Mouse (Mus musculus) liver, embryonic 15.5 days (tissue): ENCODE data around the gene Hoxc10. TPM values are rescaled to one million over a fixed set of nuclear protein-coding genes. Genes with fewer than 3 reads are reported as not detected.

Source experiments
- ATAC-seq: fragments of 200-750 bp; cut with Nextera tagmentation; 2 replicates; pipeline ENCODE4 v1.8.0; 2017; ENCODE audit warnings: moderate number of reproducible peaks, mild to moderate bottlenecking, moderate library complexity; ENCODE audit not compliant: insufficient read depth
- H3K27ac ChIP-seq: fragments of 300-500 bp; sonication (generic); replicated peaks from 2 replicates; pipeline ENCODE4 v1.5.1; 2015; ENCODE audit warnings: mild to moderate bottlenecking, inconsistent platforms
- H3K27me3 ChIP-seq: fragments of 300-500 bp; sonication (generic); 2 replicates; pipeline ENCODE4 v1.6.1; 2015; ENCODE audit warnings: mild to moderate bottlenecking, inconsistent platforms
- H3K36me3 ChIP-seq: fragments of 300-500 bp; sonication (generic); replicated peaks from 2 replicates; pipeline ENCODE4 v1.6.1; 2015; ENCODE audit warnings: moderate library complexity, mild to moderate bottlenecking, inconsistent platforms
- H3K4me1 ChIP-seq: fragments of 300-500 bp; sonication (generic); replicated peaks from 2 replicates; pipeline ENCODE4 v1.6.1; 2015; ENCODE audit warnings: inconsistent platforms
- H3K4me2 ChIP-seq: fragments of 300-500 bp; sonication (generic); 2 replicates; pipeline ENCODE4 v1.6.1; 2015; ENCODE audit warnings: moderate library complexity, mild to moderate bottlenecking, inconsistent platforms
- H3K4me3 ChIP-seq: fragments of 300-500 bp; sonication (generic); replicated peaks from 2 replicates; pipeline ENCODE4 v1.5.1; 2015; ENCODE audit warnings: mild to moderate bottlenecking, inconsistent platforms
- H3K9ac ChIP-seq: fragments of 300-500 bp; sonication (generic); 2 replicates; pipeline ENCODE4 v1.6.1; 2015; ENCODE audit warnings: moderate library complexity, mild to moderate bottlenecking, inconsistent platforms
- H3K9me3 ChIP-seq: fragments of 300-500 bp; sonication (generic); replicated peaks from 2 replicates; pipeline ENCODE4 v1.6.1; 2016; ENCODE audit warnings: inconsistent platforms
- WGBS: fragments of 180-500 bp; shearing (Covaris S2); methylation state at CpG from one replicate; pipeline ENCODE4 v1.1.7; 2015; ENCODE audit warnings: mixed read lengths; ENCODE audit not compliant: insufficient replicate concordance; 5-methylcytosine and 5-hydroxymethylcytosine counted together
- polyA plus RNA-seq: library from polyadenylated mRNA; unstranded; fragments of >200 nt; fragmentation: Nextera tagmentation; extraction: Ambion mirVana; gene quantifications from 2 replicates; pipeline ENCODE4 v1.2.1, GENCODE M21; 2015

Hoxc10 gene
- polyA plus RNA-seq, 1 experiment from 2014 or later: not detected

DNA sequence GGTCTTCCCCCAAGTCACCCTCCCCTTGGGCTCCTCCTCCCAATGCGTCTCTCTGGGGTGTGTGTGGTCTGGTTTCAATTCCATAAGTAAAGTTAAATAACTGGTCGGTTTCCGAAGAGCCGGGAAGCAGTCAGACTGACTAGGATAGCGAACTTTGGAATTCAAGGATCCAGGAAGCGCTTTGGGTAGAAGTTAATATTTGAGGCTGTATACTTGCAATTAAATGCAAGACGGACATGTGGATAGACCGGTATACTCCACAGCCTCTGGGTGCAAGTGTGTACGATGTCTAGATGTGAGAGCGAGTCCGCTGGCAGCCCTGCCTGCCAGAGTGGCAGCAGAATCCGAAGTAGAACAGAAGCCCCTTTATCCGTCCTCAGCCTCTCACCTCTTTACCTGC is 4.1 kb upstream of the Hoxc10 start:
- Histone ChIP-seq H3K9me3 (no peaks in the 10 kb centered on the region), H3K4me3 (no peak overlapping the region), H3K4me2 (no peak overlapping the region), H3K27ac (no peak overlapping the region), H3K27me3 (peaks cover 98% of the 10 kb centered on the region), H3K4me1 (no peaks in the 10 kb centered on the region; the same call in 1 of the 2 replicates), H3K9ac (no peak overlapping the region), H3K36me3 (no peaks in the 10 kb centered on the region)
- no peak for ATAC-seq
- WGBS: 3% methylated on average over 13 of the region's 13 CpGs

GRCm38 (mm10) chr15:102963259-102963658 is 3.3 kb upstream of the Hoxc10 start:
- WGBS: 5% methylated on average over 8 of the region's 8 CpGs
- Histone ChIP-seq H3K36me3 (no peaks in the 10 kb centered on the region), H3K9ac (no peak overlapping the region), H3K27me3 (peaks cover 97% of the 10 kb centered on the region), H3K4me1 (no peaks in the 10 kb centered on the region; the same call in 1 of the 2 replicates), H3K9me3 (no peaks in the 10 kb centered on the region), H3K27ac (no peak overlapping the region), H3K4me2 (no peak overlapping the region), H3K4me3 (no peak overlapping the region)
- no peak for ATAC-seq

DNA sequence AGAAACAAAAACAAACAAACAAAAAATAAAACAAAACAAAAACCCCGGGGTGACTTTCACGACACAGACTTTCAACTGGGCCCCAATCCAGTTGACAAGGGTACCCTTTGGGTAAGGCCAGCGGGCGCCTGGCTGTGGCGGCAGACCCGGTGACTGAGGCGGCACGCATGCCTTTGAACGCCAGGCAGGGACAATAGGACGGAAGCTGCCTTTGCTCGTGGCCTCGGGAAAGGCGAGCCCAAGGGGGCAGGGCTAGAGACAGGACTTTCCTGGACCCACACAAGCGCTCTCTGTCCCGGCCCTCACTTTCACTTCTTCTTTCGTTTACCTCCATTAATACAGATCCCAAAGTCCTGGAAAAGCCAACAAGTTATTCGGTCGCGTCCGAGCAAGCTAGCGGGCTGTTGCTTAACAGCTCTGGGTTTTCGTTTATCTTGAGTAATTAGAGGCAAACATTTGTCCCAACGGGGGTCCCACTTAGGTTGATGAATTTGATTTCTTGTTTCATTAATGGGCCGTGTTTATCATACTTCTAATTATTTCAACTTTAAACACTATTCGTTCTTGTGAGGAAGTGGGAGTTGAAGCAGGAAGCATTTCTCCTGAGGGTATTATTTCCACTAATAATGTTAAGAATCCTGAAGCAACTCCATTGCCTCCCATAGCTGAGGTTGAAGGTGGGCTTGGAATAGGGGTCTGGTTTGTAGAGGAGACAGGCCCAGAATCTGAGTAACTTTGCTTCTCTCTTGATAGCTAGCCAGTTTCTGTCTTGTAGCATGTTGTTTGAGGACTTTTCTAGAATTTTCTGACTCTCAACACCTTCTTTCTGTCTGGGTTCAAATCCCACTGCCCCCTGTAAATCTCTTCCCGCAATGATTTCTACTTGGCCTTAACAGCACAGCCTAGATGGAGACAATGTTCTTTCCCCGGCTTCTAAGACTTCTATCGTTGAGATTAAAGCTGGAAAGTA is 2.6 kb upstream of the Hoxc10 start:
- Histone ChIP-seq H3K9me3 (no peaks in the 10 kb centered on the region), H3K4me3 (no peak overlapping the region), H3K4me2 (no peak overlapping the region), H3K27me3 (peaks cover 97% of the 10 kb centered on the region), H3K36me3 (no peaks in the 10 kb centered on the region), H3K4me1 (no peaks in the 10 kb centered on the region; the same call in 1 of the 2 replicates), H3K9ac (no peak overlapping the region), H3K27ac (no peak overlapping the region)
- no peak for ATAC-seq
- WGBS: 2% methylated on average over 28 of the region's 28 CpGs

GRCm38 (mm10) chr15:102965003-102965891 is 1.3 kb upstream of the Hoxc10 start:
- Histone ChIP-seq H3K4me1 (no peaks in the 10 kb centered on the region; the same call in 1 of the 2 replicates), H3K4me3 (no peak overlapping the region), H3K27me3 (peaks cover 98% of the 10 kb centered on the region), H3K9me3 (no peaks in the 10 kb centered on the region), H3K9ac (no peak overlapping the region), H3K27ac (no peak overlapping the region), H3K4me2 (no peak overlapping the region), H3K36me3 (no peaks in the 10 kb centered on the region)
- 3% methylated on average over 26 of the region's 26 CpGs for WGBS
- no peak for ATAC-seq

DNA sequence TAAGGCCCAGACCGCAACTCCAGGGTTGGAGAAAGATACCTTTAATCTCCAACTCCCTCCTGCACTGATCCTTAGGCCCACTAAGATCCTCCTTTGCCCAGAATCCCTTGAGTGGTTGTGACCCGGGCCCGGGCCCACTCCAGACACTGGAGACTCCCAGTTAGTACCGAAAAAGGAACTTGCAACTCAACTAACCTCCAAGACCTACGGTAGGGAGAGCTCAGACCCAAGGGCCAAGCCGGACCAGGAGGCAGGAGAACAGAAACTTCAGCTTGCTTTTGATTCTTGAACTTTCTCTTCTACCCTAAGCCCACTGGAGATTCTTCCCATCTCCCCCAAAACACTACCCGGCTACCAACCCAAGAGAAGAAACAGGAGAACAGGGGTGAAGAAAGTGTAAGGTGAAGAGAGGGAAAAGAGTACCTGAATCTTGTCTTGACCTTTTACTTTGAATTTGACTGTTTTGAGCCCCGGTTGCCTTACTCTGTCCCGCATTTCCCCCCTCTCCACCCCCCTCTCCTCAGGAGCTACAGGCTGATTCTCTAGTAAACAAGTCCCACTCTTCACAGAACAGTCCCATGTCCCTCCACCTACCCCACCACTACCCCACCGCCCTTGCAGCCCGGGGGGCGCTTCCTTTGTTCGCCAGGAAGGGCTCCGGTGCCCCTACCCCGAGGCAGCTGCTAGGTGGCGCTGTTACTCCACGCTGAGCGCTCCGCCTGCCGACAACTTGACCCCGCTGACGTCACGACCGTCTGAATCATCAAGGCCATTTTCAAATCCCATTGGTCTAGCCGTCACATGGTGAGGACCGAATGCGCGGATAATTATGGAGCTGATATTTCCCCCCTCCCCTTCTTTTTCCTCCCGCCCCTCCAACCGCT is 462 bp upstream of the Hoxc10 start:
- no peak overlapping the region for H3K9ac ChIP-seq
- no peak overlapping the region for H3K4me3 ChIP-seq
- no peaks in the 10 kb centered on the region for H3K9me3 ChIP-seq
- no peak overlapping the region for H3K4me2 ChIP-seq
- 4% methylated on average over 30 of the region's 30 CpGs for WGBS
- no peaks in the 10 kb centered on the region for H3K36me3 ChIP-seq
- ATAC-seq: no peak
- peaks cover 98% of the 10 kb centered on the region for H3K27me3 ChIP-seq
- H3K27ac ChIP-seq: no peak overlapping the region
- no peaks in the 10 kb centered on the region; the same call in 1 of the 2 replicates for H3K4me1 ChIP-seq

- H3K36me3 ChIP-seq: no peaks in the 10 kb centered on the region
- H3K4me3 ChIP-seq: no peak within 1 kb of the TSS
- no peak for ATAC-seq
- WGBS: 4% methylated on average over 12 of the region's 12 CpGs
- H3K27me3 ChIP-seq: peaks cover 99% of the 10 kb centered on the region
- H3K4me1 ChIP-seq: no peaks in the 10 kb centered on the region; the same call in 1 of the 2 replicates
- H3K27ac ChIP-seq: no peak within 1 kb of the TSS
- no peak within 1 kb of the TSS for H3K9ac ChIP-seq
- no peak within 1 kb of the TSS for H3K4me2 ChIP-seq
- H3K9me3 ChIP-seq: no peaks in the 10 kb centered on the region
Observed at GRCm38 (mm10) chr15:102967312-102967510, 615 bp downstream of the Hoxc10 start, which contains the start of gene Hoxc5. Gene Hoxc5, plus strand, starts transcription at chr15:102967443.

GRCm38 (mm10) chr15:102967511-102968397 is 1.2 kb downstream of the Hoxc10 start:
- H3K36me3 ChIP-seq: no peaks in the 10 kb centered on the region
- no peak overlapping the region for H3K4me3 ChIP-seq
- WGBS: 3% methylated on average over 34 of the region's 34 CpGs
- H3K4me1 ChIP-seq: no peaks in the 10 kb centered on the region; the same call in 1 of the 2 replicates
- no peak for ATAC-seq
- H3K27me3 ChIP-seq: peaks cover 99% of the 10 kb centered on the region
- no peak overlapping the region for H3K4me2 ChIP-seq
- no peaks in the 10 kb centered on the region for H3K9me3 ChIP-seq
- H3K27ac ChIP-seq: no peak overlapping the region
- no peak overlapping the region for H3K9ac ChIP-seq

DNA sequence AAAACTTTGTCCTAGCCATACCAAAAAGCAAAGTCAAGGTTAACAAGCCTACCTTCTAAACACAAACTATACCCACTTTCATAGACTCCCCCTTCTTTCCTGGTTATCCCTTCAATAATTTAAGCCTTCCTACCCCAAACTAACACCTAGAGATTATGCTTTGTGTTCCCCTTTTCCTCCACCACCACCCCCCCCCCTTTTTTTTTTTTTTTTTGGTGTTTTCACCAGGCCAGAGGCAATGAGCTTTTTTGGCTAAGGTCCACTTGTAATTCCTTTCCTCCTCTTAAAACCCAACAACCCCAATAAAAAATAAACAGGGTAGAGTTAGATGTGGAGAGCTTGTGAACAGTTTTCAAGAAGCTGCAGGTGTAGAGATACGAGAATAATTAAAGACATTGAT is 2.7 kb downstream of the Hoxc10 start:
- Histone ChIP-seq H3K27ac (no peak overlapping the region), H3K27me3 (peaks cover 99% of the 10 kb centered on the region)

GRCm38 (mm10) chr15:102970740-102971139 is 4.1 kb downstream of the Hoxc10 start:
- Histone ChIP-seq H3K4me1 (no peaks in the 10 kb centered on the region; the same call in 1 of the 2 replicates), H3K4me3 (no peak overlapping the region), H3K27me3 (peaks cover 99% of the 10 kb centered on the region), H3K4me2 (no peak overlapping the region), H3K9ac (no peak overlapping the region), H3K27ac (no peak overlapping the region), H3K36me3 (no peaks in the 10 kb centered on the region), H3K9me3 (no peaks in the 10 kb centered on the region)
- ATAC-seq: no peak
- WGBS: 2% methylated on average over 12 of the region's 12 CpGs

More for the DNA sequence above, 2.7 kb downstream of the Hoxc10 start:
- no peaks in the 10 kb centered on the region; the same call in 1 of the 2 replicates for H3K4me1 ChIP-seq
- H3K9me3 ChIP-seq: no peaks in the 10 kb centered on the region
- no peak overlapping the region for H3K4me2 ChIP-seq
- H3K4me3 ChIP-seq: no peak overlapping the region
- WGBS: 14% methylated on average over 1 of the region's 1 CpGs
- no peaks in the 10 kb centered on the region for H3K36me3 ChIP-seq
- ATAC-seq: no peak
- no peak overlapping the region for H3K9ac ChIP-seq

DNA sequence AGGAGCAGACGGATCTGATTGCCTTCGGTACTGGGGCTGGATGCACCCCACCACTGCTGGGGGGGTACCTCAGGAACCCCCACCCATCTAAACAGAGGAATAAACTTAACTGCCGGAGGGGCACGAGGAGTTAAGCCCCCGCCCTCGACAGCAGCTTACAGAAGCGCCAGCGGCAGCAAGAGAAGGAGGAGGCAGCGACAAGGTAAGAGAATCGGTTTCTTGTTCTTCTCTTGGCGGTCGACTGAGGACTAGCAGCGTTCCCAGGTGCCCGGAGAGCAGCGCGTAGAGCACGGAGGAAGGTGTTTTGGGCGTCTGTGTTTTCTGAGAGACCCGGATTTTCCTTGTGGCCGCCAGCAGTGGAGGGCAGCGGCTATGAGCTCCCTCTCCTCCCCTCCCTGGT is 5.7 kb downstream of the Hoxc10 start:
- Histone ChIP-seq H3K4me1 (peaks cover 3% of the 10 kb centered on the region; the same call in 1 of the 2 replicates), H3K9ac (no peak overlapping the region), H3K4me3 (no peak overlapping the region), H3K9me3 (no peaks in the 10 kb centered on the region), H3K4me2 (no peak overlapping the region), H3K27me3 (peaks cover 99% of the 10 kb centered on the region), H3K36me3 (no peaks in the 10 kb centered on the region), H3K27ac (no peak overlapping the region)
- 2% methylated on average over 21 of the region's 21 CpGs for WGBS
- no peak for ATAC-seq
